Mouse (Mus musculus): ENCODE results near the gene Nf1.
"Not testable (repeated sequence)": the region's sequence is repeated elsewhere in the genome, so short reads cannot be mapped to it uniquely, and the experiment has no call there.

The Nf1 gene

GRCm38 (mm10) chr11:79339234-79339807 is at the start of gene Nf1:
Gene Nf1, plus strand, starts transcription at chr11:79339693.
- DNase-seq: peak; percentile 94 to 95

DNA sequence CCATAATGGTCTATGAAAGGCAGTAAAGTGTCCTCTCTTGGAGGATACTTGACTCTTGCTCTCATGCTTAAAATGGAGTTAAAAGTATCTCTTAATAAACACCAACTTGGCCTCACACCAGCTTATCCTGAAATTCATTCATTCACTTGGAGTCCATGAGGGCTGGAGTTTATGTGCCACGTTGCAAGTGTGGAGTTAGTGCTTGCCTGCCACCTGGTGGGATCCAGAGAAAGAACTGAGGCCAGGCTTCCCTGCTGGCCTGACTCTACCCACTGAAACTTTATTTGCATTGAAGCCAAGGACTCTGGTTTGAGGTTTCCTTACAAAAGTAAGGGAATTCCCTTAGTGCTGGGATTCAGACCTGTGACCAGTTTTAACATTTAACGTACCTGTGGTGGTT is 49.0 kb upstream of the Nf1 start:
- DNase-seq: no peak

DNA sequence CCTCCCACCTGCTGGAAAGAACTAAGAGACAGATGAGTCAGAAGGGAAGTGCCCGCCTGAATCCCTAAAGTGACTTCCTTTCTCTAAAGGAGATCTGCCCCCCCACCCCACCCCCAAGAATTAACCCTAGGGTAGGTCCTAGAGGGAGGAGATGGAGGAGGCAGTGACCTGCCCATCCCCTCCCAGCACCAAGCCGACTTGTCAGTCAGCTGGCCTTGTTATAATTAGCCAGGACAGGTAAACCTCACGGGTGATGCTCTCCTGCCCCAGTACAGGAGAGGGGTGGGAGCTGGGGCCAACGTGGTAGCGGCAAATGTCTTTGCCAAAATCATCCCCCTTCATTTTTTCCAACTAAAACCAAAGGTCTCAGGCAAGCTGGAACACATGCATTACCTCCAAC is 47.8 kb upstream of the Nf1 start:
- no peak for DNase-seq

DNA sequence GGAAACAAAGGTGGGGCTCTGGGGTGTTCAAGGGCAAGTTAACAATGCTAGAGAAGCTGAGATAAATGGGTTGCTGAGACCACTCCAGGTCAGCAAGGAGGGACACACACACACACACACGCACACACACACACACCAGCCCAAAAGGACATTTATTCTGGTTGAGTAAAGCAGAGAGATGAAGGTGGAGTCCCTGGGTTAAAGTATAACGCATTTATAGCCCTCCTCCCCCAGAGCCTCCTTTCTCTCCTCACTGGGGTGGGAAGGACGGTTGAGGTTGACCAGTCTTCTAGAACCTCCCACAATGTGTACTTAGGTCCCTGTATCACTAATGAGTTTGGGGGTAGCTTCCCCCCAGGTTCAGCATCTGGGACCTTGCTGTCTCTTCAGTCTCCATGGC is 47.4 kb upstream of the Nf1 start:
- no peak for DNase-seq

DNA sequence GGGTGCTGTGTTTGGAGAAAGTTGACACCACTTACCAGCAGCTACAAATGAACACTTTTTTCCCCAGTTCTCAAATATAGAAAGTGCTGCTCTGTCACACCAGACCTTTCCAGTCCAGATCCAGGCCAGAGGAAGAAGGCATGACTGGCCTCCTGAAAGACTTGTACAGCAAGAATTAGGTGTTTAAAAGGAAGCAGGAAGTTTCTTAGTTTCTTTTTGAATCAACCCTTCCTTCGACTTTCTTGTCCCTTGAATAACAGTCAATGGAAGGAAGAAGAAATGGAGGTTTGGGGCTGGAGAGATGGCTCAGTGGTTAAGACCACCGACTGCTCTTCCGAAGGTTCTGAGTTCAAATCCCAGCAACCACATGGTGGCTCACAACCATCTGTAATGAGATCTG is 46.5 kb upstream of the Nf1 start:
- no peak for DNase-seq

DNA sequence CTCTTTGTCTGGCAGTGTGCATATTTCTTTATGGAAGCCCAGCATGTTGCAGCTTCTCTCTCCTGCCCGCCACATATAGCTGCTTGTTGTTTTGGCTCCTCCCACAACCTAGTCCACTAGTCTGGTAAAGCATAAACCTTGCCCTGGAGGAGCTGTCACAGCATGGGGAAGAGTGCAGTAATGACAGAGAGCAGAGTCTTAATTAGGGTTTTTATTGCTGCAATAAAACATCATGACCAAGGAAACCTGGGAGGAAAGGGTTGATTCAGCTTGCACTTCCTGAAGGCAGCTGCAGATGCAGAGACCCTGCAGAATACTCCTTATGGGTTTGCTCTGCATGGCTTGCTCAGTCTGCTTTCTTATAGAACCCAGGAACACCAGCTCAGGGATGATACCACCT is 45.5 kb upstream of the Nf1 start:
- no peak for DNase-seq

DNA sequence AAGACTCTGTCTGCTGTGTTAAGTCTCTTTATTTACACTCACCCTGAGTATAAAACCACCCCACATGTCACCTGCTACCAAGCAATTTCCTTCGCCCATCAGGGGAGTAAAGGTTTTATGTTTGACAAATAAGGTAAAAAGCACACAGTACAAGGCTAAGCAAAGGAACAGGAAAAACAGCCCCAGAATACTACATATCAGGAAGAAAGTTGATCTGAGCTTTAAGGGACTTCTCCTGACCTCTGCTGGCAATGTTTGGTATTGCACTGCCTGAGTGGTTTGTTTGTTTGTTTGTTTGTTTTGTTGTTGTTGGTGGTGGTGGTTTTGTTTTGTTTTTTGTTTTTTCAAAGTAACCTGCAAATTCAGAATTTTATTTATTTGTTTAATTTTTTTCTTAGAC is 43.3 kb upstream of the Nf1 start:
- DNase-seq: peak; percentile 45 to 64

DNA sequence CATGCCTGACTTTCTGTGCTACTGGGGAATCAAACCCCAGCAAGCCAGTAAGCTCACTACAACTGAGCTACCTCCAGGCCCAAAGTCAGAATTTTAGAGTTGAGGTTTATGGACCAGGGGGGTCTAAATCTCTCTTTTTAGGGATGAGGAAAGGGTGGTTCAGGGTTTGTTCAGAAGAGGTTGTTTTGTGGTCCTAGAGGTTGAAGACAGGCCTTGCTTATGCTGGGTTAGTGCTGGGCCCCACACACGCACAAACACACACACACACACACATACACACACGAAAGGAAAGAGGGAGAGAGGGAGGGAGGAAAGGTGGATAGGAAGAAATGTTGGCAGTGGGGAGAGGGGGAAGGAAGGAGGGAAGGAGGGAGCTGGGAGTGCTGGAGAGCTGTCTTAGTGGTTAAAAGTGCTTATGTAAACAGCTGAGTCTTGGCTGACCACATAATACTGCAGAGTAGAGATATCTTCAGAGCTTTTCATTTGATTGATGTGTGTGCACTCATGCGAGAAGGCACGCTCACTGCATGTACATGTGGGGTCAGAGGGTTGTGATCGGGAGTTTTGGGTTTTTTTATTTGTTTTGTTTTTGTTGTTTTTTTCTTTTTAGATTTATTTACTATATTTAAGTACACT is 42.5 kb upstream of the Nf1 start, which contains the start of gene Gm9964:
Gene Gm9964 (minus strand): TSS at position 51 of the 636 bp plus-strand sequence.
- no peak for DNase-seq

DNA sequence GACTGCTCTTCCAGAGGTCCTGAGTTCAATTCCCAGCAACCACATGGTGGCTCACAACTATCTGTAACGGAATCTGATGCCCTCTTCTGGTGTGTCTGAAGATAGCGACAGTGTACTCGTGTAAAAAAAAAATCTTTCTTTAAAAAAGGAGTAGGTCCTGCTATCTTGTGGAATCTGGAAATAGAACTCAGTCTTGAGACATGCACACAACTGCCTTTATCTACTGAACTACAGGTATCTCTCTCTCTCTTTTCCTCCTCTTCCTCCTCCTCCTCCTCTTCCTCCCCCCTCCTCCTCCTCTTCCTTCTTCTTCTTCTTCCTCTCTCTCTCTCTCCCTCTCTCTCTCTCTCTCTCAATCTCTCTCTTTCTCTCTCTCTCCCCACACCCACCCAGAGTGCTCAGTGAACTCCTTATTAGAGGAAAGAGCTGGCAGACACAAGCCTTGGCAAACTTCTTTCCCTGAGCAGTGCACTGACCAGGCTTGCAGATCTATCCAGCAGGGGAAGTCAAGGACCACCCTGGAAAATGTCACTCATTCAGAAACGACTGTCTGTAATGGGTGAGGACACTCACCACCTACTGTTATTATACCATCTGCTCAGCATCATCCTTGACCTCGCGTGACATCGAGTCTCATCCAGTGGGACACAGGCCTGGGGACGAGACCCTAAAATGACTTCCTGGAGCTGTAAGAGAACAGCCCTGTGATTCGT is 39.6 kb upstream of the Nf1 start:
- no peak for DNase-seq

- no peak for DNase-seq
Measured at GRCm38 (mm10) chr11:79303109-79303508, 36.4 kb upstream of the Nf1 start.

- not testable (repeated sequence) for DNase-seq
Measured at GRCm38 (mm10) chr11:79304245-79304644, 35.2 kb upstream of the Nf1 start.

DNA sequence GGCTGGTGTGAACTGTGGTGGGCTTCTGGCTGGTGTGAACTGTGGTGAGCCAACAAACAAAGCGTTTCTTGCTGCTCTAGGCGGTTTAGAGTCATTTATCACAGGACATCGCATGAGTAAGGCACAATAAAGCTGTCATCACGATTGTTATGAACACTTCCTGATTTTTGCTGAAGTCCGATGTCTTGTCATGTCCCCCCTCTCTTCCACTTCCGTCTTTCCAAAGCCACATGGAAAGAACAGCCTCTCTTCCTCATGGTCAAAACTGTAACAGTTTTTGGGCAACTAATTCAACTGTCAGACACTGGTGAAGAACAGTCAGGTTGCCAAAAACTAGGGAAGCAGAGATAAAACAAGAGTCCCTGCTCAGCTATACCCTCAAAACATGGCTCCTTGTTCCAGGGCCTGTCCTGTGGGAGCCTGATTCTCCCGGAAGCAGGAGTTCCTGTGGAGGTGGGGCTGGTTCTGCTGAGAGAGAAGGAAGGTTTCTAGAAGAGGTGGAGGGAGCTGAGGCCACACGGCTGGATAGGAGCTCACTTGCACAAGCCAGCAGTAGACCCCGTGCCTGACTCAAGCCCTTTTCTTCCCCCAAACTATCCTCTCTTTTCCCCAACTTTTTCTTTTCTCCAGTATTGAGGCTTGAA is 33.7 kb upstream of the Nf1 start:
- no peak for DNase-seq

GRCm38 (mm10) chr11:79306510-79306909 is 33.0 kb upstream of the Nf1 start:
- DNase-seq: no peak

- DNase-seq: no peak
Measured at GRCm38 (mm10) chr11:79306996-79307395, 32.5 kb upstream of the Nf1 start.

GRCm38 (mm10) chr11:79307560-79308200 is 31.8 kb upstream of the Nf1 start:
- no peak for DNase-seq

DNA sequence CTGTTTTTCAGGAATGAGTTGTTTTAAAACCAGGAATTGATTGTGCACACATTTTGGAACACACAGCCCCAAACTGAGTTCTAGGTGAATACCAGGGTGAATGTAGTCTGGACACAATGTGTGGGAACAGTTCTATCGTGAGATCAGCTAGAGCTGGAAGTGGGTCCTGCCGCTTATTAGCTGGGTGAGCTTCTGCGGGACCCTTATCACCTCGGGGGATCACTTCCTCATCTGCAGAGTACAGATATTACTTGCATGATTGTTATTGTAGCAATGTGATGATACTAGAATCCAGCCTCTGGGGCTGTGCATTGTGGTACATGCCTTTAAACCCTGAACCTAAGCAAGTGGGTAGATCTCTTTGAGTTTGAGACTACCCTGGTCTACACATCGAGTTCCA is 29.0 kb upstream of the Nf1 start:
- DNase-seq: no peak

GRCm38 (mm10) chr11:79316807-79317345 is 22.6 kb upstream of the Nf1 start:
- no peak for DNase-seq

GRCm38 (mm10) chr11:79319807-79320206 is 19.7 kb upstream of the Nf1 start:
- DNase-seq: no peak

DNA sequence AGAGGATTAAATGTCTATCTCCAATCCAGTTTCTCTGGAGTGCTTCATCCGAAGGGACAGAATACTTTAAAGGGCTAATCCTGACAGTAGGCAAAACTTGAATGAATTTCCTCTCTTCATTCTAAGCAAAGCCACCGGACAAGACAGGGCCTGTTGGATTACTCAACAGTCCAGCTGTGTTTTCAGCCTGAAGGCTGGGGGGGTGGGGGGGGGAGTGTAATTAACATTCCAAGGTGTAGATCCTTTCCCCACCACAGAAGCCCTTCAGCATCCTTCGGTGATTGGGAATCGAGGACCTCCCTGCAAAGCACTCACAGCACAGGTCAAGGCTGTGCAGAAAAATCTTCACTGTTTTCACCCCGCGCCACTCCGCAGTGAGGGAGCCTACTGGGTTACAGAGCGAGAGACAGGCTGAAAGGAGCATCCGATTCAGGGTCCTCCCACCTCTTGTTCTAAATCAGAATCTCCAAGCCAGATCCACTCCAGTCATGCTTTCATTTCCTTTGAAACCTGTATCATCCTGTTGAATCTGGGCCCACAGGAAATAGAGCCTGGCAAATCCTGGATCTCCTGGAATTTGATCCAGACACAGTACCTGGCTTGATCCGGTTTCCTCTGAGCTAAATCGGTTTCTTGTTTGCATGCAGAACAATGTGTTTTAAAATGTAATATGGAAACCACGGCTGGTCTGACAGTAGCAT is 15.4 kb upstream of the Nf1 start:
- no peak for DNase-seq

- DNase-seq: no peak
Measured at GRCm38 (mm10) chr11:79325663-79326062, 13.8 kb upstream of the Nf1 start.

DNA sequence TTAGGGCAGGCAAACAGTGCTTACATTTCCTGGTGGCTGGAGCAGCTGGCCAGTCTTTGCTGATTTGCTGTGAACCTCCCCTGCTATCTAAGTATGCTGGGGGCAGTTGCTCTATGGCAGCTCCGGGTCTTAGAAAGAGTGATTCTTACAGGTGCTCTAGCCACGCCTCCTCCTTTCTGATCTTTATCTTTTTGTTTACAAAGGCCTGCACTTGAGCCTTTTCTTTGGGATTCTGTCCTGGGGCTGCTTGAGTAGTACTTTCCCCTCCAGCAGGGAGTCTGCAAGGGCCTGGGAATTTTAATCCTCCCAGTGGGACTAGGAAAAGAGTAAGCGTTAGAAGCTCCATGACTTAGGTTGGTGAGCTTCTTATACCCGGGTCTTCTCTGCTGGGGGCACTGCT is 12.4 kb upstream of the Nf1 start:
- DNase-seq: no peak

GRCm38 (mm10) chr11:79328060-79328459 is 11.4 kb upstream of the Nf1 start:
- DNase-seq: no peak

Data from cerebellum, adult 18-20 months (tissue).